Mouse (Mus musculus): ENCODE measurements around the gene Usp16. TPM values are rescaled to one million over a fixed set of nuclear protein-coding genes. Genes with fewer than 3 reads are reported as not detected.

Usp16 gene
- polyA plus RNA-seq, 1 experiment from 2014 or later, result 48.2 TPM

- WGBS, result under 1% methylated on average over 48 of the region's 48 CpGs
- Histone ChIP-seq H3K4me3 (ENCODE audit: low read length) (peak within 1 kb of the TSS; percentile 94), H3K4me2 (replicated peaks; ENCODE audit: low read depth, low read length) (peak within 1 kb of the TSS; percentile 85), H3K27me3 (ENCODE audit: control insufficient read depth, insufficient read depth, low read length) (no peaks in the 10 kb centered on the region), H3K4me1 (ENCODE audit: control insufficient read depth, insufficient read depth, low read length) (peaks cover 10% of the 10 kb centered on the region; the same call in 1 of the 2 replicates), H3K27ac (ENCODE audit: low read depth, low read length) (peak within 1 kb of the TSS; percentile 86), H3K36me3 (ENCODE audit: control insufficient read depth, insufficient read depth, low read length) (peaks cover 34% of the 10 kb centered on the region), H3K9me3 (ENCODE audit: control insufficient read depth, low read length) (no peaks in the 10 kb centered on the region), H3K9ac (ENCODE audit: low read depth, low read length) (peak within 1 kb of the TSS; percentile 98)
- ATAC-seq (ENCODE audit: low FRiP score, low TSS enrichment), result peak; percentile 96
Measured at GRCm38 (mm10) chr16:87495716-87496447, 41.4 kb downstream of the Usp16 start, which contains the start of gene Cct8. TSS of gene Cct8 (minus strand) at chr16:87495873.

GRCm38 (mm10) chr16:87496728-87497127, 42.2 kb downstream of the Usp16 start:
- Histone ChIP-seq H3K9me3 (ENCODE audit: control insufficient read depth, low read length) (no peaks in the 10 kb centered on the region), H3K36me3 (ENCODE audit: control insufficient read depth, insufficient read depth, low read length) (peaks cover 26% of the 10 kb centered on the region), H3K4me3 (ENCODE audit: low read length) (peak overlapping the region; percentile 94), H3K9ac (ENCODE audit: low read depth, low read length) (no peak overlapping the region), H3K4me2 (replicated peaks; ENCODE audit: low read depth, low read length) (peak overlapping the region; percentile 54), H3K4me1 (ENCODE audit: control insufficient read depth, insufficient read depth, low read length) (peaks cover 15% of the 10 kb centered on the region; the same call in 1 of the 2 replicates), H3K27ac (ENCODE audit: low read depth, low read length) (no peak overlapping the region), H3K27me3 (ENCODE audit: control insufficient read depth, insufficient read depth, low read length) (no peaks in the 10 kb centered on the region)
- 90% methylated on average over 2 of the region's 2 CpGs for WGBS
- no peak for ATAC-seq (ENCODE audit: low FRiP score, low TSS enrichment)

- H3K9ac ChIP-seq (ENCODE audit: low read depth, low read length), result no peak overlapping the region
- H3K4me1 ChIP-seq (ENCODE audit: control insufficient read depth, insufficient read depth, low read length), result peaks cover 15% of the 10 kb centered on the region; the same call in 1 of the 2 replicates
- H3K27ac ChIP-seq (ENCODE audit: low read depth, low read length), result no peak overlapping the region
- H3K4me3 ChIP-seq (ENCODE audit: low read length), result no peak overlapping the region
- no peak for ATAC-seq (ENCODE audit: low FRiP score, low TSS enrichment)
- no peak overlapping the region for H3K4me2 ChIP-seq (replicated peaks; ENCODE audit: low read depth, low read length)
- peaks cover 21% of the 10 kb centered on the region for H3K36me3 ChIP-seq (ENCODE audit: control insufficient read depth, insufficient read depth, low read length)
- H3K27me3 ChIP-seq (ENCODE audit: control insufficient read depth, insufficient read depth, low read length), result no peaks in the 10 kb centered on the region
- no peaks in the 10 kb centered on the region for H3K9me3 ChIP-seq (ENCODE audit: control insufficient read depth, low read length)
- 88% methylated on average over 6 of the region's 6 CpGs for WGBS
Measured at GRCm38 (mm10) chr16:87497171-87497570, 42.7 kb downstream of the Usp16 start.

- no peak overlapping the region for H3K4me2 ChIP-seq (replicated peaks; ENCODE audit: low read depth, low read length)
- peaks cover 9% of the 10 kb centered on the region; the same call in 1 of the 2 replicates for H3K4me1 ChIP-seq (ENCODE audit: control insufficient read depth, insufficient read depth, low read length)
- H3K9ac ChIP-seq (ENCODE audit: low read depth, low read length), result no peak overlapping the region
- H3K36me3 ChIP-seq (ENCODE audit: control insufficient read depth, insufficient read depth, low read length), result no peaks in the 10 kb centered on the region
- ATAC-seq (ENCODE audit: low FRiP score, low TSS enrichment), result no peak
- no peaks in the 10 kb centered on the region for H3K27me3 ChIP-seq (ENCODE audit: control insufficient read depth, insufficient read depth, low read length)
- H3K9me3 ChIP-seq (ENCODE audit: control insufficient read depth, low read length), result no peaks in the 10 kb centered on the region
- no peak overlapping the region for H3K4me3 ChIP-seq (ENCODE audit: low read length)
- no peak overlapping the region for H3K27ac ChIP-seq (ENCODE audit: low read depth, low read length)
- WGBS, result 70% methylated on average over 6 of the region's 6 CpGs
Measured at GRCm38 (mm10) chr16:87499556-87499955, 45.1 kb downstream of the Usp16 start.

- H3K4me2 ChIP-seq (replicated peaks; ENCODE audit: low read depth, low read length), result peak overlapping the region; percentile 6; the same call in 1 of the 2 replicates
- H3K36me3 ChIP-seq (ENCODE audit: control insufficient read depth, insufficient read depth, low read length), result no peaks in the 10 kb centered on the region
- H3K27me3 ChIP-seq (ENCODE audit: control insufficient read depth, insufficient read depth, low read length), result no peaks in the 10 kb centered on the region
- ATAC-seq (ENCODE audit: low FRiP score, low TSS enrichment), result peak; percentile 64; the same call in 1 of the 2 replicates
- H3K9ac ChIP-seq (ENCODE audit: low read depth, low read length), result no peak overlapping the region
- no peaks in the 10 kb centered on the region for H3K9me3 ChIP-seq (ENCODE audit: control insufficient read depth, low read length)
- peak overlapping the region; percentile 24; the same call in 1 of the 2 replicates for H3K27ac ChIP-seq (ENCODE audit: low read depth, low read length)
- H3K4me1 ChIP-seq (ENCODE audit: control insufficient read depth, insufficient read depth, low read length), result 0 out of 2 replicates have a peak, but pooled peaks cover 5% of the 10 kb centered on the region
- WGBS, result 35% methylated on average over 13 of the region's 13 CpGs
- no peak overlapping the region for H3K4me3 ChIP-seq (ENCODE audit: low read length)
Measured at GRCm38 (mm10) chr16:87501304-87502078, 47.0 kb downstream of the Usp16 start.

GRCm38 (mm10) chr16:87511706-87512105, 57.2 kb downstream of the Usp16 start:
- Histone ChIP-seq H3K9ac (ENCODE audit: low read depth, low read length) (no peak overlapping the region), H3K27ac (ENCODE audit: low read depth, low read length) (no peak overlapping the region), H3K9me3 (ENCODE audit: control insufficient read depth, low read length) (no peaks in the 10 kb centered on the region), H3K4me1 (ENCODE audit: control insufficient read depth, insufficient read depth, low read length) (no peaks in the 10 kb centered on the region), H3K4me2 (replicated peaks; ENCODE audit: low read depth, low read length) (no peak overlapping the region), H3K36me3 (ENCODE audit: control insufficient read depth, insufficient read depth, low read length) (no peaks in the 10 kb centered on the region), H3K27me3 (ENCODE audit: control insufficient read depth, insufficient read depth, low read length) (no peaks in the 10 kb centered on the region), H3K4me3 (ENCODE audit: low read length) (no peak overlapping the region)
- no peak for ATAC-seq (ENCODE audit: low FRiP score, low TSS enrichment)
- WGBS, result 64% methylated on average over 5 of the region's 5 CpGs

- ATAC-seq (ENCODE audit: low FRiP score, low TSS enrichment), result no peak
- H3K27me3 ChIP-seq (ENCODE audit: control insufficient read depth, insufficient read depth, low read length), result no peaks in the 10 kb centered on the region
Measured at GRCm38 (mm10) chr16:87512331-87512730, 57.8 kb downstream of the Usp16 start.

GRCm38 (mm10) chr16:87524228-87524627, 69.7 kb downstream of the Usp16 start:
- Histone ChIP-seq H3K4me1 (ENCODE audit: control insufficient read depth, insufficient read depth, low read length) (peaks cover 5% of the 10 kb centered on the region; the same call in 1 of the 2 replicates), H3K27ac (ENCODE audit: low read depth, low read length) (no peak overlapping the region), H3K4me3 (ENCODE audit: low read length) (no peak overlapping the region), H3K36me3 (ENCODE audit: control insufficient read depth, insufficient read depth, low read length) (no peaks in the 10 kb centered on the region), H3K27me3 (ENCODE audit: control insufficient read depth, insufficient read depth, low read length) (no peaks in the 10 kb centered on the region), H3K4me2 (replicated peaks; ENCODE audit: low read depth, low read length) (no peak overlapping the region), H3K9ac (ENCODE audit: low read depth, low read length) (no peak overlapping the region), H3K9me3 (ENCODE audit: control insufficient read depth, low read length) (no peaks in the 10 kb centered on the region)
- no peak for ATAC-seq (ENCODE audit: low FRiP score, low TSS enrichment)
- WGBS, result 86% methylated on average over 5 of the region's 5 CpGs

More at GRCm38 (mm10) chr16:87512331-87512730, 57.8 kb downstream of the Usp16 start:
- H3K9me3 ChIP-seq (ENCODE audit: control insufficient read depth, low read length), result no peaks in the 10 kb centered on the region
- WGBS, result 85% methylated on average over 14 of the region's 14 CpGs
- H3K9ac ChIP-seq (ENCODE audit: low read depth, low read length), result no peak overlapping the region
- no peaks in the 10 kb centered on the region for H3K36me3 ChIP-seq (ENCODE audit: control insufficient read depth, insufficient read depth, low read length)
- no peak overlapping the region for H3K4me2 ChIP-seq (replicated peaks; ENCODE audit: low read depth, low read length)
- H3K4me1 ChIP-seq (ENCODE audit: control insufficient read depth, insufficient read depth, low read length), result no peaks in the 10 kb centered on the region
- H3K27ac ChIP-seq (ENCODE audit: low read depth, low read length), result no peak overlapping the region
- H3K4me3 ChIP-seq (ENCODE audit: low read length), result no peak overlapping the region

Data from kidney, embryonic 14.5 days (tissue).